Mouse (Mus musculus) CH12.LX (cell line): ENCODE data around the gene Vwa7.
A peak's percentile ranks its signal among the peaks of the same experiment; 100 is the strongest.

ENCODE experiments used
- CTCF ChIP-seq, 2 experiments: IDR thresholded peaks in 1 of 2; conservative IDR thresholded peaks in 1 of 2; 2 replicates each; pipeline ENCODE4 v1.5.1; 2011 to 2012; ENCODE audit warnings: low read depth in 2 of 2, low read length in 2 of 2, improper control_type of control experiment in 1 of 2, inconsistent platforms in 1 of 2, mild to moderate bottlenecking in 1 of 2, moderate library complexity in 1 of 2
- E2F4 ChIP-seq: IDR thresholded peaks from 2 replicates; pipeline ENCODE4 v1.6.1; 2011; ENCODE audit warnings: low read depth, low read length, improper control_type of control experiment; ENCODE audit not compliant: insufficient replicate concordance
- EP300 ChIP-seq: IDR thresholded peaks from 2 replicates; pipeline ENCODE4 v1.6.1; 2011; ENCODE audit warnings: low read length, improper control_type of control experiment
- GABPA ChIP-seq: IDR thresholded peaks from 2 replicates; pipeline ENCODE4 v1.6.1; 2012; ENCODE audit warnings: low read depth, low read length, improper control_type of control experiment, inconsistent platforms; ENCODE audit not compliant: insufficient replicate concordance
- KAT2A ChIP-seq: IDR thresholded peaks from 2 replicates; pipeline ENCODE4 v1.6.1; 2012; ENCODE audit warnings: low read length, improper control_type of control experiment, inconsistent platforms; ENCODE audit not compliant: insufficient replicate concordance
- POLR2A ChIP-seq: IDR thresholded peaks from 2 replicates; pipeline ENCODE4 v1.6.1; 2011; ENCODE audit warnings: low read depth, mild to moderate bottlenecking, improper control_type of control experiment, low read length
- TCF12 ChIP-seq: IDR thresholded peaks from 2 replicates; pipeline ENCODE4 v1.6.1; 2014; ENCODE audit warnings: low read depth, mild to moderate bottlenecking, inconsistent platforms, low read length, improper control_type of control experiment
- UBTF ChIP-seq: IDR thresholded peaks from 2 replicates; pipeline ENCODE4 v1.6.1; 2012; ENCODE audit warnings: low read depth, mild to moderate bottlenecking, inconsistent platforms, low read length, improper control_type of control experiment, moderate library complexity
- USF2 ChIP-seq: conservative IDR thresholded peaks from 2 replicates; pipeline ENCODE4 v1.6.1; 2011; ENCODE audit warnings: low read depth, low read length, improper control_type of control experiment
- ZMIZ1 ChIP-seq: IDR thresholded peaks from 2 replicates; pipeline ENCODE4 v1.6.1; 2012; ENCODE audit warnings: low read depth, mild to moderate bottlenecking, inconsistent platforms, low read length, improper control_type of control experiment
- ZNF384 ChIP-seq: IDR thresholded peaks from 2 replicates; pipeline ENCODE4 v1.6.1; 2012; ENCODE audit warnings: low read depth, low read length, improper control_type of control experiment, inconsistent platforms

GRCm38 (mm10) chr17:35027277-35028068 is 11.1 kb downstream of the Vwa7 start, which contains the start of gene Sapcd1:
- TF ChIP-seq POLR2A (peak; percentile 77), USF2 (no peak), EP300 (no peak), CTCF (conservative IDR thresholded peaks at IDR 0.05 in 1 of 2, IDR thresholded peaks at IDR 0.05 in 1 of 2; ENCODE audit: low read depth in 2 of 2, low read length in 2 of 2) (no peak; a peak in 1 of 4 replicates), GABPA (no peak), KAT2A (no peak), ZMIZ1 (no peak; the same call in 1 of the 2 replicates), E2F4 (no peak), UBTF (no peak), ZNF384 (no peak), TCF12 (0 out of 2 replicates have a peak, but pooled peaks have one; percentile 1)
